Mouse (Mus musculus) G1E (cell line): ENCODE results near the gene Scfd2. TPM values are rescaled to one million over a fixed set of nuclear protein-coding genes. Genes with fewer than 3 reads are reported as not detected.

Source experiments
- ATAC-seq: 2 replicates; pipeline ENCODE4 v1.8.0; 2016; ENCODE audit warnings: mild to moderate bottlenecking; ENCODE audit not compliant: insufficient number of reproducible peaks, poor library complexity, low FRiP score, severe bottlenecking; ENCODE audit errors: extremely low read depth
- DNase-seq: peaks from one replicate; pipeline ENCODE4 v3.0.0; 2012; ENCODE audit warnings: low spot score
- H3K27me3 ChIP-seq: 2 replicates; pipeline ENCODE4 v1.6.1; 2012; ENCODE audit warnings: mild to moderate bottlenecking, low read length, inconsistent platforms; ENCODE audit not compliant: insufficient read depth
- H3K36me3 ChIP-seq: replicated peaks from 2 replicates; pipeline ENCODE3; 2012; ENCODE audit warnings: mild to moderate bottlenecking, inconsistent platforms
- H3K4me1 ChIP-seq: 2 replicates; pipeline ENCODE4 v1.6.1; 2012; ENCODE audit warnings: low read depth, low read length, inconsistent platforms, mixed read lengths; ENCODE audit not compliant: insufficient read depth
- H3K4me3 ChIP-seq: 2 replicates; pipeline ENCODE4 v1.5.1; 2012; ENCODE audit warnings: low read depth, mild to moderate bottlenecking, inconsistent platforms, low read length, moderate library complexity, mixed read lengths
- H3K9me3 ChIP-seq: replicated peaks from 2 replicates; pipeline ENCODE4 v1.6.1; 2012; ENCODE audit warnings: inconsistent platforms
- CTCF ChIP-seq: IDR thresholded peaks from 2 replicates; pipeline ENCODE4 v1.5.1; 2012; ENCODE audit warnings: low read depth, low read length, inconsistent platforms, mixed read lengths
- GATA1 ChIP-seq: IDR thresholded peaks from 2 replicates; pipeline ENCODE4 v1.6.1; 2012; ENCODE audit warnings: borderline replicate concordance, low read length, inconsistent platforms, mixed read lengths
- GATA2 ChIP-seq: IDR thresholded peaks from 2 replicates; pipeline ENCODE4 v1.6.1; 2012; ENCODE audit warnings: low read depth, low read length, inconsistent platforms, borderline replicate concordance
- POLR2AphosphoS5 ChIP-seq: IDR thresholded peaks from 2 replicates; pipeline ENCODE4 v1.6.1; 2012; ENCODE audit warnings: low read depth, low read length, inconsistent platforms; ENCODE audit not compliant: insufficient replicate concordance
- TAL1 ChIP-seq: conservative IDR thresholded peaks from 2 replicates; pipeline ENCODE4 v1.6.1; 2012; ENCODE audit warnings: low read depth, low read length, inconsistent platforms, mixed read lengths
- polyA plus RNA-seq: library from polyadenylated mRNA; stranded (reverse); fragments of >175 nt; gene quantifications from 2 replicates; pipeline ENCODE4 v1.2.3, GENCODE M21; 2012
- total RNA-seq, 2 experiments: library from RNA; stranded (forward) in 1 of 2; stranded (reverse) in 1 of 2; fragments of 200-1000 nt in 1 of 2; fragments of >200 nt in 1 of 2; fragmentation: Nextera tagmentation in 1 of 2; gene quantifications; 2 replicates each; pipeline ENCODE4 v1.2.3; 2014 to 2017

The Scfd2 gene
- total and polyA plus RNA-seq, 3 experiments = 5.1 to 12.3 (median 8.9) TPM

GRCm38 (mm10) chr5:74343045-74343444 lies 188.5 kb downstream of the Scfd2 start:
- Histone ChIP-seq H3K27me3 (no peaks in the 10 kb centered on the region), H3K36me3 (peaks cover 3% of the 10 kb centered on the region), H3K4me1 (no peaks in the 10 kb centered on the region), H3K9me3 (no peaks in the 10 kb centered on the region), H3K4me3 (no peak overlapping the region)
- TF ChIP-seq CTCF (no peak), POLR2AphosphoS5 (no peak), GATA1 (no peak), TAL1 (no peak), GATA2 (no peak)
- ATAC-seq (no peak), DNase-seq (no peak)

- H3K9me3 ChIP-seq = no peaks in the 10 kb centered on the region
- no peak for TF ChIP-seq GATA1
- TF ChIP-seq CTCF = no peak
- TF ChIP-seq POLR2AphosphoS5 = no peak
- no peak for TF ChIP-seq GATA2
- no peak for TF ChIP-seq TAL1
- H3K27me3 ChIP-seq = no peaks in the 10 kb centered on the region
- H3K4me1 ChIP-seq = no peaks in the 10 kb centered on the region
- no peak overlapping the region for H3K4me3 ChIP-seq
- ATAC-seq (no peak), DNase-seq (no peak)
- peaks cover 3% of the 10 kb centered on the region for H3K36me3 ChIP-seq
These were observed 189.0 kb downstream of the Scfd2 start for GRCm38 (mm10) chr5:74342557-74342956.

GRCm38 (mm10) chr5:74337491-74337890 lies 194.1 kb downstream of the Scfd2 start:
- no peaks in the 10 kb centered on the region for H3K36me3 ChIP-seq
- no peak overlapping the region for H3K4me3 ChIP-seq
- TF ChIP-seq POLR2AphosphoS5 = no peak
- no peak for TF ChIP-seq CTCF
- no peak for TF ChIP-seq GATA1
- no peak for TF ChIP-seq TAL1
- no peak for TF ChIP-seq GATA2
- no peaks in the 10 kb centered on the region for H3K9me3 ChIP-seq
- no peak for ATAC-seq
- no peaks in the 10 kb centered on the region for H3K27me3 ChIP-seq
- no peaks in the 10 kb centered on the region for H3K4me1 ChIP-seq
- no peak for DNase-seq

- no peak for TF ChIP-seq POLR2AphosphoS5
- TF ChIP-seq GATA1 = no peak
- TF ChIP-seq CTCF = no peak
- no peak for TF ChIP-seq GATA2
- no peak for TF ChIP-seq TAL1
- Histone ChIP-seq H3K27me3 (no peaks in the 10 kb centered on the region), H3K36me3 (no peaks in the 10 kb centered on the region), H3K4me3 (no peak overlapping the region), H3K9me3 (no peaks in the 10 kb centered on the region), H3K4me1 (no peaks in the 10 kb centered on the region)
- ATAC-seq = no peak
- no peak for DNase-seq
These were observed 194.8 kb downstream of the Scfd2 start for GRCm38 (mm10) chr5:74336780-74337179.

- H3K4me3 ChIP-seq = no peak overlapping the region
- TF ChIP-seq TAL1 (no peak), GATA2 (no peak), GATA1 (no peak), POLR2AphosphoS5 (no peak), CTCF (no peak)
These were observed 198.3 kb downstream of the Scfd2 start for GRCm38 (mm10) chr5:74333258-74333657.

GRCm38 (mm10) chr5:74326228-74326627 lies 205.3 kb downstream of the Scfd2 start:
- TF ChIP-seq CTCF (no peak), GATA1 (no peak), TAL1 (no peak), GATA2 (no peak), POLR2AphosphoS5 (no peak)

More at GRCm38 (mm10) chr5:74333258-74333657, 198.3 kb downstream of the Scfd2 start:
- Histone ChIP-seq H3K27me3 (no peaks in the 10 kb centered on the region), H3K9me3 (no peaks in the 10 kb centered on the region), H3K4me1 (no peaks in the 10 kb centered on the region), H3K36me3 (no peaks in the 10 kb centered on the region)
- ATAC-seq (no peak), DNase-seq (no peak)

More at GRCm38 (mm10) chr5:74326228-74326627, 205.3 kb downstream of the Scfd2 start:
- ATAC-seq (no peak), DNase-seq (no peak)
- Histone ChIP-seq H3K9me3 (no peaks in the 10 kb centered on the region), H3K4me1 (no peaks in the 10 kb centered on the region), H3K4me3 (no peak overlapping the region), H3K27me3 (no peaks in the 10 kb centered on the region), H3K36me3 (no peaks in the 10 kb centered on the region)
